Mouse (Mus musculus): ENCODE results near the gene Bace2.

GRCm38 (mm10) chr16:97397945-97398531 is 41.5 kb downstream of the Bace2 start:
- TF ChIP-seq CTCF (IDR thresholded peaks at IDR 0.05; ENCODE audit: control insufficient read depth, insufficient read depth, insufficient read length) (no peak), MYOD1 (IDR thresholded peaks at IDR 0.05; ENCODE audit: control insufficient read depth, insufficient read length, low read depth) (no peak), MAX (IDR thresholded peaks at IDR 0.05) (no peak), CEBPB (IDR thresholded peaks at IDR 0.05; ENCODE audit: low read depth) (no peak)

Measured in C2C12 (cell line).